Mouse (Mus musculus) heart, embryonic 15.5 days (tissue): ENCODE results near the gene Morc4. TPM values are rescaled to one million over a fixed set of nuclear protein-coding genes. Genes with fewer than 3 reads are reported as not detected.

Experiments
- ATAC-seq: fragments of 200-750 bp; cut with Nextera tagmentation; replicated peaks from 2 replicates; pipeline ENCODE4 v1.8.0; 2017; ENCODE audit warnings: low read depth, moderate TSS enrichment; ENCODE audit not compliant: insufficient number of reproducible peaks, insufficient read depth, low FRiP score
- H3K27ac ChIP-seq: fragments of 300-500 bp; sonication (generic); 2 replicates; pipeline ENCODE4 v1.5.1; 2015; ENCODE audit warnings: mild to moderate bottlenecking, inconsistent platforms
- H3K27me3 ChIP-seq: fragments of 300-500 bp; sonication (generic); 2 replicates; pipeline ENCODE4 v1.6.1; 2015; ENCODE audit warnings: inconsistent platforms
- H3K36me3 ChIP-seq: fragments of 300-500 bp; sonication (generic); 2 replicates; pipeline ENCODE4 v1.6.1; 2015; ENCODE audit warnings: mild to moderate bottlenecking, inconsistent platforms
- H3K4me1 ChIP-seq: fragments of 300-500 bp; sonication (generic); replicated peaks from 2 replicates; pipeline ENCODE4 v1.6.1; 2015; ENCODE audit warnings: inconsistent platforms
- H3K4me2 ChIP-seq: fragments of 300-500 bp; sonication (generic); 2 replicates; pipeline ENCODE4 v1.6.1; 2015; ENCODE audit warnings: inconsistent platforms, mild to moderate bottlenecking, moderate library complexity
- H3K4me3 ChIP-seq: fragments of 300-500 bp; sonication (generic); 2 replicates; pipeline ENCODE4 v1.5.1; 2015; ENCODE audit warnings: mild to moderate bottlenecking, inconsistent platforms
- H3K9ac ChIP-seq: fragments of 300-500 bp; sonication (generic); 2 replicates; pipeline ENCODE4 v1.6.1; 2015; ENCODE audit warnings: mild to moderate bottlenecking, inconsistent platforms
- H3K9me3 ChIP-seq: fragments of 300-500 bp; sonication (generic); replicated peaks from 2 replicates; pipeline ENCODE4 v1.6.1; 2016; ENCODE audit warnings: inconsistent platforms
- WGBS: fragments of 180-500 bp; shearing (Covaris S2); methylation state at CpG from one replicate; pipeline ENCODE4 v1.1.7; 2015; ENCODE audit warnings: mixed read lengths; 5-methylcytosine and 5-hydroxymethylcytosine counted together
- polyA plus RNA-seq: library from polyadenylated mRNA; unstranded; fragments of >200 nt; fragmentation: Nextera tagmentation; extraction: Ambion mirVana; gene quantifications from 2 replicates; pipeline ENCODE4 v1.2.1, GENCODE M21; 2015

Morc4 gene
- polyA plus RNA-seq, 1 experiment from 2014 or later, result 15.0 TPM

DNA sequence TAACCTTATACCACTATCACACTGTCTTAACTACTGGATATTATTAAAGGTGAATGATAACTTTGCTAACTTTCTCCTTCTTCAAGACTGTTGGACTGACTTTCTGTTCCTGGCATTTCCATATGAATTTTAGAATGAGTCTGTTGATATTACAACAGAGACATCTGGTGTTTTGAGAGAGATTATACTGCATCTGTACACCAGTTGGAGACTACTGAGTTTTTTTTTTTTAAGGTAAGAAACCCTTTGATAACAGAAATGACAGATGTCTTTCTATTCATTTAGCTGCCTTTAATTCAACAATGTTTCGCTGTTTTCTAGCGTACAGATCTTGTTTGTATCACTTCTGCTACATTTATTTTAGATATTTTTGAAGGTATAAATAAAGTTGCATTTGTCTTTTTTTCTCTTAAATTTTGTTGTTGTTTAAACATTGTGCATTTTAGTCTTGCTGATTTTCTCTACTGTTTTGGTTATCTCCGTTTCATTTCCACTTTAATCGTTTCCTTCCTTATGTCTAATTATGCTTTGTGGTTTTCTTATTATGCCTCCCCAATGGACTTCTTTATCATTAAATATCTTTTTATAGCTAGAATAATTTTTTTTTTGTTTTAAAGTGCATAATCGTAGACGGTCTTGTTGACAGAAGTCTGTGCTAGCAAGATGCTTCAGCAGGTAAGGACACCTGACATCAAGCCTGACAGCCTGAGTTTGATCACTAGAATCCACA is 42.9 kb downstream of the Morc4 start:
- no peaks in the 10 kb centered on the region for H3K27me3 ChIP-seq
- ATAC-seq, result no peak
- no peak overlapping the region for H3K4me3 ChIP-seq
- H3K9ac ChIP-seq, result no peak overlapping the region
- H3K27ac ChIP-seq, result no peak overlapping the region
- no peak overlapping the region for H3K4me2 ChIP-seq
- WGBS, result 86% methylated on average over 6 of the region's 6 CpGs
- H3K4me1 ChIP-seq, result no peaks in the 10 kb centered on the region
- no peaks in the 10 kb centered on the region for H3K9me3 ChIP-seq
- no peaks in the 10 kb centered on the region; the same call in 1 of the 2 replicates for H3K36me3 ChIP-seq

DNA sequence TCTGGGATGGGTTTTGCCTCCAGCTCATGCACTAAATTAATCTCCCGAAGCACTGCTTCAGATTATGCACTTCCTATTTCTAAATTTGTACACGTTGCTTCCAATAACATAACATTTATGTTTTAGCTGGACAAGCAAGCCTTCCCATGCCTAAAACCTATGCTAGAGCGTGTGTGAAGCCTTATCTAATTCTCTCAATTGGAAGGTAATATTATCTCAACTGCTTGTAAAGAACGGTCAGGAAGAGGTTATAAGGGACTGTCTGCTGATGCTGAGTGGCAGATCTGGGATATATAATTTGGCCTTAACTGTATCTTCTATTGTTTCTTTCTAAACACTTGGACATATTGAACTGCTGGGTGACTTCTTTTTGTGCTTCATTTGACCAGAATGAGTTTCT is 44.6 kb downstream of the Morc4 start:
- no peak overlapping the region for H3K4me2 ChIP-seq
- H3K9me3 ChIP-seq, result no peaks in the 10 kb centered on the region
- H3K9ac ChIP-seq, result no peak overlapping the region
- H3K4me3 ChIP-seq, result no peak overlapping the region
- no peaks in the 10 kb centered on the region for H3K4me1 ChIP-seq
- H3K36me3 ChIP-seq, result no peaks in the 10 kb centered on the region; the same call in 1 of the 2 replicates
- no peak for ATAC-seq
- H3K27me3 ChIP-seq, result no peaks in the 10 kb centered on the region
- WGBS, result 75% methylated on average over 4 of the region's 4 CpGs
- no peak overlapping the region for H3K27ac ChIP-seq

DNA sequence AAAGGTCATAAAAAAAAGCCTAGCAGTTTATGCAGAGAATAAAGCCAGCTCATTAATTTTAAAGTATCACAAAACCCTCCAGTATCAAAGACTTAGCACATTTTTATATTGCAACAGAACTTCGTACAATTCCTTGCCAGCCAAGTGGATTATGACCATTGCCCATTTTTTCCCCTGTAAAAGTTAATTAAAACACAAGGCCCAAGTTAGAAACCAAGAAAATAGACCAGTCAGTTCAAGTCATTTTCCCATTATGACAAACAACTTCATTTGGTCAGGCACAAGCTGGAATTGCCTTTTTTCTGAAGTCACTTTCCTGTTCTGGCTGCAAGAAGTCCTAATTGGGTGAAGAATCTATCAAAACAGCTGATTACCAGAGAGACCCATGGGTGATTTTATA is 46.1 kb downstream of the Morc4 start:
- Histone ChIP-seq H3K9me3 (no peaks in the 10 kb centered on the region), H3K4me1 (no peaks in the 10 kb centered on the region), H3K9ac (no peak overlapping the region), H3K36me3 (no peaks in the 10 kb centered on the region; the same call in 1 of the 2 replicates), H3K4me3 (no peak overlapping the region), H3K27me3 (no peaks in the 10 kb centered on the region), H3K4me2 (no peak overlapping the region), H3K27ac (no peak overlapping the region)
- ATAC-seq, result no peak
- 85% methylated on average over 1 of the region's 1 CpGs for WGBS

DNA sequence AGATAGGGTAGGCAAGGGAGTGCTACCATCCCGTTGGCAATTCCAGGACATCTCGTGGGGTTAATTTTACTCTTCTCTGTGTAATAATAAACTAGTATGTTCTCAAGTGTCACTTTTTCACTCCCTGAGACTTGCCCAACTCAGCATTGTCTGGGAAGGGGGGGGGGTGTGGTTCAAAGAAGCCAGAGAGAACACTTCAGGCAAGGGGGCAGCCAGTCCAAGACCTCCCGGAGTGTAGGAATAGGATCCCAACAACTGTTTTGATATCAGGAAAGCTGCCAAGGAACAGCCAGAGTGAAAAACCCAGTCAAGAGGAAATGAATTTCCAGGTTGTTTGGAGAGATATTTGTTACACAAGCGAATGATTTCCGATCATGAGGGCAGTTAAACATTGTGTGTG is 56.3 kb downstream of the Morc4 start:
- no peaks in the 10 kb centered on the region for H3K9me3 ChIP-seq
- WGBS, result 67% methylated on average over 5 of the region's 5 CpGs
- H3K36me3 ChIP-seq, result no peaks in the 10 kb centered on the region
- no peak overlapping the region for H3K4me3 ChIP-seq
- no peaks in the 10 kb centered on the region for H3K4me1 ChIP-seq
- H3K27ac ChIP-seq, result no peak overlapping the region
- H3K4me2 ChIP-seq, result no peak overlapping the region
- no peaks in the 10 kb centered on the region for H3K27me3 ChIP-seq
- no peak for ATAC-seq
- no peak overlapping the region for H3K9ac ChIP-seq

DNA sequence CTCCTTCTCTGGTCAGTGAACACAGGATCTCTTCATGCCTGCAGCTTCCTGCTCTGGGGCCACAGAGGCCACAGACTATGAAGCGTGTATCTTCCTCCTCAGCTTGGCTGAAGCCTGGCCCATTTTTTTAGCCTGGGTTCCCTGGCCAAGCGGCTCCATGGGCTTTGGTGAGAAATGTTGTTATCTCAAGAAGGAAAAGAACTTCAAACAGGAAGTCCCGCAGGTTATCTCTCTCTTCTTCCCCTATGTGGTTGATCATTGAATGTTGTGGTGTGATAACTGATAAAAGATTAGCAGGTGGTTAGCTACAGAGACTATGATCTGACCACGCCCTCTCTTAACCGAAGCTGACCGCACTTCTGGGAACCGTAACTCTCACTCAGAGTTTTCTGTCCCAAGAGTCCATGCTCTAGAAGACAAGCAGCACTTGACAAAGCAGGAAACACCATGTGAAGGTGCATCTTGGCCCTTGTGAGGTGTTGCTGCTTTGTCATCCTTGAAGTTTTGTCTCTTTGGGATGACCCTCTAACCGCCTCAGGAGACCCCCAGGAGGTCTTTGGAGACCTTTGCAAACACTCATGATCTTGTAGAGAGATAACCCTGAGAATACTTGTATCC is 57.4 kb downstream of the Morc4 start:
- H3K27me3 ChIP-seq, result no peaks in the 10 kb centered on the region
- H3K9ac ChIP-seq, result no peak overlapping the region
- H3K27ac ChIP-seq, result no peak overlapping the region
- no peaks in the 10 kb centered on the region for H3K4me1 ChIP-seq
- no peak for ATAC-seq
- H3K4me2 ChIP-seq, result no peak overlapping the region
- no peaks in the 10 kb centered on the region for H3K9me3 ChIP-seq
- H3K4me3 ChIP-seq, result no peak overlapping the region
- no peaks in the 10 kb centered on the region for H3K36me3 ChIP-seq
- 73% methylated on average over 8 of the region's 8 CpGs for WGBS

DNA sequence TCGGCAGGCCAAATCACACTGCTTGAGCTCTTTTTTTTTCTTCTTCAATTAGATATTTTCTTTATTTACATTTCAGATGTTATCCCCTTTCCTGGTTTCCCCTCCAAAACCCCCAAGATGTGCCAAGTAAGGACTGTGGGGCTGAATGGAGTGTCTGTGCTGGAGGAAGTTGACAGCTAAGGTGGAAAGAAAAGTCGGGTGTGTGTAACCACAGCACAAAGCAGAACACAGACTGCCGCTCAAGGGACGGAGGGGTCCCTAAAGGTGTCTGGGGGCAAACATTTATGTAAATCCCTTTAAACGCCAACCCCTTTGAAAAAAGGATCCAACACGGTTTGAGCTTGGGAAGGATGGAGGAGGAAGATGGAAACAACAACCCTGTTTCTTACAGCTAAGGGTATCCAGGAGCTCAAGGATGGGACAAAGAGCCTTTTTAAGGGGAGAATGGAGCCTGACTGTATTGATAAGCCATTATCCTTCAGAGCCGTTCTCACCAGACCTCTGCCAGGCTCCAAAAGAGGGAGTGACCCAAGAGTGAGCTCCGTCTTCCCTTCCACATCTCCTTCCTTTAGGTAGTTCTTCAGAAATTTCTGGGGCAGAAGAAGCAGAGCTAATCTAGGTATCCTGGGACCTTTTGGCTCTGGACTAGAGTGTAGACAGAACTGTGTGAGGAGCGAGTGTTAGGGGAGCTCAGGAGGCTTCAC is 58.0 kb downstream of the Morc4 start:
- 63% methylated on average over 9 of the region's 9 CpGs for WGBS
- Histone ChIP-seq H3K36me3 (no peaks in the 10 kb centered on the region), H3K27me3 (no peaks in the 10 kb centered on the region), H3K27ac (no peak overlapping the region), H3K4me3 (no peak overlapping the region), H3K9ac (no peak overlapping the region), H3K4me1 (no peaks in the 10 kb centered on the region), H3K4me2 (no peak overlapping the region), H3K9me3 (no peaks in the 10 kb centered on the region)
- ATAC-seq, result no peak

DNA sequence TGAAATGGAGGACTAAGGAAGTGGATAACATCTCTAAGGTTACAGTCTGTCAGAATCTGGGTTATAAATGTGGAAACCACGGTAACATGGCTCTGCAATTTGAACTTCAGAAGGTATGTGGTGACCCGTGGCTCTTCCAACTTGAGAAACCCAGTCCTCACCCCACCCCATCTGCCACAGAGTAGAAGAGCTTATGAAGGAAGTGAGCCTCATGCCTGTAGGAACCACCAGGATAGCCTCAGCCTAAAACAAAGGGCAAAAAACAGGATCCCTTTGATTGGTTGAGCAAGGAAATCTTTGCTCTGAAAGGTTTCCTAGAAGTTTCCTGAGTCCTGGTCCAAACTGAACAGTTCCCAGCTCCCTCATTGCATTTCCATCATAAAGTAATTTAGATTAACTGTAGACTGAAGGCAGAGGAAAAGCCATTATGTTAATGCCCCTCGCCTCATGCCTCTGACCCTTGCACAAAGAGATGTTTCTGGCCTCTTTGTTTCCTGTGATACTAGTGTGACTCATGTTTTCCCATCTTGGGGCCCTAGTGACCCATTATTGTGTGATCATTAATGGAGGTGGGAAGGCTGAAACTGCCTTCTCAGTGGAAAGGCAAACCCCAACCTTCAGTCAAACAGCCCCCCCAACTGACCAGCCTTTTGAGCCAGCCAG is 58.7 kb downstream of the Morc4 start:
- Histone ChIP-seq H3K36me3 (no peaks in the 10 kb centered on the region), H3K4me3 (no peak overlapping the region)
- ATAC-seq, result no peak

DNA sequence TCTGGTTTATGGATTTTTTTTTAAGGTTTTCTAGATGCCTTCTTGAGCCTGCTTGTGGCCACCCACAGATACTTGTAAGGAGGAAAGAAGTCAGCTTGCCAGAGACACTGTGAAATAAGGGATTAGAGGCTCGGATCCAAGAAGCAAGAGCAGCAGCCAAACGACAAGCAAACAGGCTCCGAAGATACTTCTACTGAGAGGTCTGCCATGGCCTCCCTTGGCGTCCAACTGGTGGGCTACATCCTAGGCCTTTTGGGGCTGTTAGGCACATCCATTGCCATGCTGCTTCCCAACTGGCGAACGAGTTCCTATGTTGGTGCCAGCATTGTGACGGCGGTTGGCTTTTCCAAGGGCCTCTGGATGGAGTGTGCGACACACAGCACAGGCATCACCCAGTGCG is 63.0 kb downstream of the Morc4 start:
- Histone ChIP-seq H3K9me3 (no peaks in the 10 kb centered on the region), H3K27ac (no peak overlapping the region), H3K9ac (no peak overlapping the region), H3K4me3 (no peak overlapping the region), H3K27me3 (no peaks in the 10 kb centered on the region), H3K4me2 (no peak overlapping the region), H3K36me3 (no peaks in the 10 kb centered on the region), H3K4me1 (no peaks in the 10 kb centered on the region)
- ATAC-seq, result no peak
- WGBS, result 88% methylated on average over 10 of the region's 10 CpGs

More for the DNA sequence above, 58.7 kb downstream of the Morc4 start:
- H3K4me2 ChIP-seq, result no peak overlapping the region
- 61% methylated on average over 3 of the region's 3 CpGs for WGBS
- H3K27ac ChIP-seq, result no peak overlapping the region
- H3K4me1 ChIP-seq, result no peaks in the 10 kb centered on the region
- H3K9me3 ChIP-seq, result no peaks in the 10 kb centered on the region
- no peaks in the 10 kb centered on the region for H3K27me3 ChIP-seq
- no peak overlapping the region for H3K9ac ChIP-seq

DNA sequence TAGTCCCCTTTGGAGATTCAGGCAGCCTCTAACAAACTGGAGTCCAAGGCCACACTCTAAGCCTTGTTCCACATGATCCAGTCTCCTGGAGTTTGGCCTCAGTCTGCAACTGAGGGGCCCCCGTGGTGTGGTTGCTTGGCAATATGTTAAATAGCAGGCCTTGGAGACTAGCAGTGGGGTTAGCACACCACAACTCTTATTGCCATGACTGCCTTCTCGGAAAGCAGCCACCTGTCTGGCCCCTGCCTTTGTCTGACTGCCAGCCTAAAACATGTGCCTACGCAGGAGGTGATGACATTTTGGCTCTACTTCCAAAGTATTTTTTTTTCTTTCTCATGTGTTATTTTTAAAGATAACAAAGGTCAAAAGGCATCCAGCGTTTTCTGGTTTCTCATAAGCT is 63.4 kb downstream of the Morc4 start:
- no peak overlapping the region for H3K9ac ChIP-seq
- ATAC-seq, result no peak
- 50% methylated on average over 4 of the region's 4 CpGs for WGBS

DNA sequence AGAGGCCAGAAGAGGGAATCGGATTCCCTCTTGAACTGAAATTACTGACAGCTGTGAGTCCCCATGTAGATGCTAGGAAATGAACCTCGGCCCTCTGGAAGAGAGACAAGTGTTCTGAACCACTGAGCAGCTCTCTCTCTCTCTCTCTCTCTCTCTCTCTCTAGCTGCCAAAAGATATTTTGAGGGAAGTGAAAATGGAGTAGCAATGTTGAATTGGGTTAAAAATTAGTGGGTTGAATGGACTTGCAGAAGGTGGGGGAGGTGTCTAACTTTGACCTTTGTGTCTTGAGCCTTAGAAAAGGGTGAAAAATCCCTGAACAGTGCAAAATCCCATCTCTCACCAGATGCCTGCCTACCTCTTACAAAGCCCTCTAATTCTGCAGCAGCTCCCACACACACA is 64.1 kb downstream of the Morc4 start:
- no peaks in the 10 kb centered on the region for H3K9me3 ChIP-seq

More for the DNA sequence above, 63.4 kb downstream of the Morc4 start:
- Histone ChIP-seq H3K9me3 (no peaks in the 10 kb centered on the region), H3K4me2 (no peak overlapping the region), H3K27me3 (no peaks in the 10 kb centered on the region), H3K4me3 (no peak overlapping the region), H3K4me1 (no peaks in the 10 kb centered on the region), H3K27ac (no peak overlapping the region), H3K36me3 (no peaks in the 10 kb centered on the region)

DNA sequence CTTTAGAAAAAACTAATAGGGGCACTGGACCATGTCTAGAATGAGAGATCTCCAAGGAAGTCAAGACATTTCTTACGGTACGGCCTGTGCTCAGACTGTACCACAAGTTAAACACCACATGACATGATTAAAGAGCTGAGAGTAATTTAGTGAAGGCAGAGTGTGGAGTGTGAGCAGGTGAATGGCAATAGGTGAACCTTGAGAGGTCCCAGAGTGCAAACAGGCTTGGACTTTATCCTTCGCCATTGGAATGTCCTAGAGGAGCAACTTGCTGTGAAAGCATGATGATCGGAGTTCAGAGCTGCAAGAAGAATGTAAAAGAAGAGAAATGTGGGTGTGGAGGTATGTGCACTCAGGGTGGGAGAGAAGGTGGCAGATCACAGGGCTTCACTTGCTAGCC is 65.6 kb downstream of the Morc4 start:
- no peaks in the 10 kb centered on the region for H3K4me1 ChIP-seq
- H3K4me2 ChIP-seq, result no peak overlapping the region
- no peak overlapping the region for H3K27ac ChIP-seq
- no peaks in the 10 kb centered on the region for H3K36me3 ChIP-seq
- H3K9ac ChIP-seq, result no peak overlapping the region
- ATAC-seq, result no peak
- H3K27me3 ChIP-seq, result 0 out of 2 replicates have a peak, but pooled peaks cover under 1% of the 10 kb centered on the region
- 92% methylated on average over 4 of the region's 4 CpGs for WGBS
- H3K9me3 ChIP-seq, result no peaks in the 10 kb centered on the region
- H3K4me3 ChIP-seq, result no peak overlapping the region

More for the DNA sequence above, 64.1 kb downstream of the Morc4 start:
- ATAC-seq, result no peak
- H3K27me3 ChIP-seq, result no peaks in the 10 kb centered on the region
- no peak overlapping the region for H3K27ac ChIP-seq
- no peak overlapping the region for H3K9ac ChIP-seq
- H3K4me3 ChIP-seq, result no peak overlapping the region
- no peaks in the 10 kb centered on the region for H3K4me1 ChIP-seq
- whole genome bisulfite sequencing, result 72% methylated on average over 2 of the region's 2 CpGs
- H3K36me3 ChIP-seq, result no peaks in the 10 kb centered on the region
- no peak overlapping the region for H3K4me2 ChIP-seq
